In genomic region chr13:38634800-38635269, GRCm38 (mm10) we compare ENCODE assay signal across 7 mouse cellular contexts. TPM values are rescaled to one million over a fixed set of nuclear protein-coding genes. Genes with fewer than 3 reads are reported as not detected.
DNase-seq lines count a peak whose midpoint lies in the region; ATAC-seq and TF ChIP-seq lines count a peak whose summit lies in the region.

TSS of gene Bloc1s5 (minus strand) at chr13:38635109.

- peak within 1 kb of the TSS; percentile 81 for H3K9ac ChIP-seq in intestine, postnatal 0 days (ENCODE audit: low read depth, low read length)
- H3K9ac ChIP-seq in midbrain, embryonic 12.5 days (replicated peaks), result peak within 1 kb of the TSS; percentile 71

- H3K4me1 ChIP-seq in intestine, postnatal 0 days (replicated peaks; ENCODE audit: control insufficient read depth, insufficient read depth, low read length), result no peaks in the 10 kb centered on the region
- H3K4me1 ChIP-seq in midbrain, embryonic 12.5 days, result peaks cover 7% of the 10 kb centered on the region
- H3K4me1 ChIP-seq in small intestine, adult 2 months (ENCODE audit: control insufficient read depth, insufficient read depth, insufficient read length, low read length), result peaks cover 3% of the 10 kb centered on the region; the same call in 1 of the 2 replicates

- peak within 1 kb of the TSS; percentile 92 for H3K4me3 ChIP-seq in intestine, postnatal 0 days (ENCODE audit: low read depth, low read length)
- peak within 1 kb of the TSS; percentile 79 for H3K4me3 ChIP-seq in midbrain, embryonic 12.5 days
- H3K4me3 ChIP-seq in small intestine, adult 2 months (ENCODE audit: low read depth, low read length), result peak within 1 kb of the TSS; percentile 92

- H3K27ac ChIP-seq in intestine, postnatal 0 days (ENCODE audit: low read depth, low read length), result peak within 1 kb of the TSS; percentile 62
- peak within 1 kb of the TSS; percentile 64 for H3K27ac ChIP-seq in midbrain, embryonic 12.5 days (replicated peaks)
- peak within 1 kb of the TSS; percentile 18; the same call in 1 of the 2 replicates for H3K27ac ChIP-seq in small intestine, adult 2 months (ENCODE audit: insufficient read depth, low read depth, low read length)

- no peaks in the 10 kb centered on the region for H3K9me3 ChIP-seq in intestine, postnatal 0 days (ENCODE audit: control insufficient read depth)
- H3K9me3 ChIP-seq in midbrain, embryonic 12.5 days, result no peaks in the 10 kb centered on the region

- no peak for TF ChIP-seq CTCF in intestine, postnatal 0 days (IDR thresholded peaks at IDR 0.05; ENCODE audit: low read depth)
- no peak for TF ChIP-seq CTCF in small intestine, adult 2 months (IDR thresholded peaks at IDR 0.05; ENCODE audit: extremely low read depth, insufficient read length, insufficient replicate concordance, low read depth, low read length)

- H3K4me2 ChIP-seq in intestine, postnatal 0 days (replicated peaks; ENCODE audit: low read depth), result peak within 1 kb of the TSS; percentile 82
- H3K4me2 ChIP-seq in midbrain, embryonic 12.5 days (replicated peaks), result peak within 1 kb of the TSS; percentile 74

- WGBS in intestine, postnatal 0 days, result under 1% methylated on average over 44 of the region's 44 CpGs
- WGBS in midbrain, embryonic 12.5 days, result under 1% methylated on average over 44 of the region's 44 CpGs
- WGBS in small intestine, adult 2 months, result under 1% methylated on average over 44 of the region's 44 CpGs

- peak; percentile 94 for ATAC-seq in intestine, postnatal 0 days
- peak; percentile 95 for ATAC-seq in midbrain, embryonic 12.5 days (ENCODE audit: low FRiP score, low read depth)

- no peaks in the 10 kb centered on the region for H3K36me3 ChIP-seq in intestine, postnatal 0 days (ENCODE audit: control insufficient read depth, insufficient read depth)
- H3K36me3 ChIP-seq in midbrain, embryonic 12.5 days, result no peaks in the 10 kb centered on the region
- H3K36me3 ChIP-seq in small intestine, adult 2 months (ENCODE audit: control insufficient read depth, insufficient read depth, low read length), result peaks cover 2% of the 10 kb centered on the region; the same call in 1 of the 2 replicates

- no peaks in the 10 kb centered on the region for H3K27me3 ChIP-seq in intestine, postnatal 0 days (replicated peaks; ENCODE audit: control insufficient read depth, insufficient read depth, low read length)
- no peaks in the 10 kb centered on the region for H3K27me3 ChIP-seq in midbrain, embryonic 12.5 days
- no peaks in the 10 kb centered on the region for H3K27me3 ChIP-seq in small intestine, adult 2 months (ENCODE audit: control insufficient read depth, insufficient read depth, low read length)

- DNase-seq in adrenal gland, adult 8-10 months, result peak; percentile 91
- peak; percentile 95 for DNase-seq in embryo, embryonic 9.5 days (ENCODE audit: extremely low spot score)
- DNase-seq in gastrocnemius, postnatal 4 days (ENCODE audit: low spot score in 2 of 2), result peak; percentile 88 to 94
- DNase-seq in left cerebral cortex, postnatal 4 days, result peak; percentile 98

- intact Hi-C loops in left cerebral cortex, postnatal 4 days (cut with DNase I), result no loop called here

- TF ChIP-seq POLR2A in small intestine, adult 2 months (IDR thresholded peaks at IDR 0.05; ENCODE audit: low read depth, low read length), result no peak

RNA-seq across cellular contexts. Expression of gene Bloc1s5, which starts in this region (rescaled TPM):
- 10 to 100 TPM; 23.9 to 32.4 (median 24.1) TPM for total RNA-seq in adrenal gland, adult 8-10 months (2022)
- total RNA-seq in gastrocnemius, postnatal 4 days (2021), result 10 to 100 TPM; 10.2 to 10.8 TPM
- 10.6 and 11.4 TPM in 2 replicates for polyA plus RNA-seq in intestine, postnatal 0 days (2015; fragmentation: Nextera tagmentation; extraction: Ambion mirVana)
- total RNA-seq in left cerebral cortex, postnatal 4 days (2021), result 10 to 100 TPM; 10.4 to 11.4 TPM
- 25.7 and 26.2 TPM in 2 replicates for polyA plus RNA-seq in midbrain, embryonic 12.5 days (2016; fragmentation: Nextera tagmentation; extraction: Ambion mirVana)
- polyA plus RNA-seq in small intestine, adult 2 months (2012; rRNA removed), result 1.1 and 2.0 TPM in 2 replicates

Comparison
In these comparisons a context has a peak if more than half of its experiments do, and no peak if none do; other contexts are left out.
1. Peak in every context shown above with its lines: DNase-seq, ATAC-seq, H3K4me3 ChIP-seq and H3K27ac ChIP-seq.